Comparison of ENCODE assay signal across 20 mouse cellular contexts in genomic region chr7:67210004-67210833, GRCm38 (mm10). TPM values are rescaled to one million over a fixed set of nuclear protein-coding genes. Genes with fewer than 3 reads are reported as not detected.
DNase-seq lines count a peak whose midpoint lies in the region; ATAC-seq lines count a peak whose summit lies in the region.
"Had no signal": no experiment of that assay in that cellular context is flagged by ENCODE, and none has a peak within 500 bp of the region (broad histone marks: within the 10 kb centered on the region; RNA-seq: fewer than 3 reads in every experiment).

No protein-coding gene starts in this region.

- H3K27me3 ChIP-seq in heart, embryonic 13.5 days (replicated peaks) = no peaks in the 10 kb centered on the region
- no peaks in the 10 kb centered on the region for H3K27me3 ChIP-seq in liver, embryonic 16.5 days (ENCODE audit: control insufficient read depth, insufficient read depth, low read depth, low read length)
- H3K27me3 ChIP-seq: forebrain, embryonic 13.5 days; midbrain, embryonic 15.5 days had no signal

- no peak overlapping the region for H3K4me2 ChIP-seq in heart, embryonic 13.5 days
- no peak overlapping the region for H3K4me2 ChIP-seq in liver, embryonic 16.5 days (ENCODE audit: low read depth, low read length)
- H3K4me2 ChIP-seq: forebrain, embryonic 13.5 days; midbrain, embryonic 15.5 days had no signal

- ATAC-seq in heart, embryonic 13.5 days (ENCODE audit: extremely low read depth, insufficient number of reproducible peaks, low FRiP score, low TSS enrichment) = peak; percentile 77
- peak; percentile 45 for ATAC-seq in common myeloid progenitor, adult 5-6 weeks (replicated peaks; ENCODE audit: low read depth, poor library complexity, severe bottlenecking)
- ATAC-seq in liver, embryonic 16.5 days (ENCODE audit: low read depth) = peak; percentile 64
- no peak for ATAC-seq in erythroid progenitor cell, adult 5-6 weeks (replicated peaks; ENCODE audit: low FRiP score, poor library complexity, severe bottlenecking)
- ATAC-seq: forebrain, embryonic 13.5 days; inflammation-experienced regulatory T-cells, adult 6 months; midbrain, embryonic 15.5 days; Patski had no signal

- no peak overlapping the region for H3K9ac ChIP-seq in heart, embryonic 13.5 days
- H3K9ac ChIP-seq in liver, embryonic 16.5 days (ENCODE audit: low read depth, low read length) = no peak overlapping the region
- H3K9ac ChIP-seq: forebrain, embryonic 13.5 days; midbrain, embryonic 15.5 days had no signal

- peaks cover 30% of the 10 kb centered on the region for H3K4me1 ChIP-seq in heart, embryonic 13.5 days
- no peaks in the 10 kb centered on the region; the same call in 1 of the 2 replicates for H3K4me1 ChIP-seq in liver, embryonic 16.5 days (ENCODE audit: control insufficient read depth, low read depth, low read length)
- H3K4me1 ChIP-seq: forebrain, embryonic 13.5 days; midbrain, embryonic 15.5 days had no signal

- DNase-seq in heart, adult 8-10 months (ENCODE audit: low spot score) = no peak
- peak; percentile 70 for DNase-seq in MEL-GATA-1-ER (ENCODE audit: extremely low read depth, low read depth)
- no peak for DNase-seq in right cerebral cortex, postnatal 25 days
- DNase-seq: adrenal gland, postnatal 10 days; cerebellum, adult 11-12 months; cerebellum, postnatal 36 days; kidney, adult 2 months; kidney, postnatal 10 days; layer of hippocampus, postnatal 36 days; retina, postnatal 1 day; thymus, postnatal 14 days had no signal

- no peak overlapping the region for H3K4me3 ChIP-seq in heart, embryonic 13.5 days
- H3K4me3 ChIP-seq in liver, embryonic 16.5 days (ENCODE audit: low read depth, low read length) = no peak overlapping the region
- H3K4me3 ChIP-seq: forebrain, embryonic 13.5 days; midbrain, embryonic 15.5 days; myocyte had no signal

- peak overlapping the region; percentile 41 for H3K27ac ChIP-seq in heart, embryonic 13.5 days (replicated peaks)
- no peak overlapping the region for H3K27ac ChIP-seq in liver, embryonic 16.5 days (ENCODE audit: low read length)
- H3K27ac ChIP-seq: forebrain, embryonic 13.5 days; midbrain, embryonic 15.5 days had no signal

- H3K36me3 ChIP-seq in heart, embryonic 13.5 days = no peaks in the 10 kb centered on the region
- H3K36me3 ChIP-seq in liver, embryonic 16.5 days (ENCODE audit: control insufficient read depth, insufficient read depth) = no peaks in the 10 kb centered on the region
- H3K36me3 ChIP-seq: midbrain, embryonic 15.5 days had no signal

- 21% methylated on average over 6 of the region's 6 CpGs for WGBS in heart, embryonic 13.5 days
- WGBS in liver, embryonic 16.5 days (ENCODE audit: insufficient replicate concordance) = 17% methylated on average over 6 of the region's 6 CpGs

- H3K9me3 ChIP-seq in heart, embryonic 13.5 days = no peaks in the 10 kb centered on the region
- no peaks in the 10 kb centered on the region for H3K9me3 ChIP-seq in liver, embryonic 16.5 days (replicated peaks; ENCODE audit: control insufficient read depth, low read length)
- H3K9me3 ChIP-seq: forebrain, embryonic 13.5 days; midbrain, embryonic 15.5 days had no signal

RNA-seq across cellular contexts. Expression of gene Lysmd4, which starts 12.1 kb away (rescaled TPM):
- polyA plus RNA-seq in heart, embryonic 13.5 days (2015; fragmentation: Nextera tagmentation; extraction: Ambion mirVana) = 12.2 and 12.7 TPM in 2 replicates
- 10 to 100 TPM; 16.9 to 20.9 (median 19.3) TPM for total RNA-seq in heart, adult 8-10 months (2022)
- total RNA-seq in common myeloid progenitor, adult 5-6 weeks (2017) = 2.7 and 5.9 TPM in 2 replicates
- 3.9 TPM in 2 replicates for polyA plus RNA-seq in liver, embryonic 16.5 days (2015; fragmentation: Nextera tagmentation; extraction: Ambion mirVana)
- total RNA-seq in erythroid progenitor cell, adult 5-6 weeks (2015; ENCODE audit: low replicate concordance) = 1.8 TPM in 1 of 2 replicates, not detected in the other
- 1.3 and 2.3 TPM in 2 replicates for total RNA-seq in erythroid progenitor cell, adult 5-6 weeks (2017; ENCODE audit: low replicate concordance)
